Mouse (Mus musculus) bone marrow, adult 2 months (tissue): ENCODE data around the gene Rps19bp1. TPM values are rescaled to one million over a fixed set of nuclear protein-coding genes. Genes with fewer than 3 reads are reported as not detected.

Source experiments
- H3K27ac ChIP-seq: fragments of 200-500 bp; 2 replicates; pipeline ENCODE4 v1.5.1; 2012; ENCODE audit warnings: low read depth, mild to moderate bottlenecking, control low read depth, inconsistent platforms, low read length; ENCODE audit not compliant: control insufficient read depth, poor library complexity, insufficient read depth
- H3K4me1 ChIP-seq: fragments of 200-500 bp; 2 replicates; pipeline ENCODE4 v1.6.1; 2011; ENCODE audit warnings: low read length; ENCODE audit not compliant: control insufficient read depth, insufficient read depth
- H3K4me3 ChIP-seq: fragments of 200-500 bp; replicated peaks from 2 replicates; pipeline ENCODE3; 2011; ENCODE audit warnings: mild to moderate bottlenecking, low read depth, low read length, control low read depth; ENCODE audit not compliant: control insufficient read depth
- CTCF ChIP-seq: fragments of 200-500 bp; IDR thresholded peaks from 2 replicates; pipeline ENCODE4 v1.5.1; 2011; ENCODE audit warnings: low read length, control low read depth; ENCODE audit not compliant: control insufficient read depth, insufficient read depth
- POLR2A ChIP-seq: fragments of 200-500 bp; IDR thresholded peaks from 2 replicates; pipeline ENCODE4 v1.6.1; 2011; ENCODE audit warnings: low read depth, mild to moderate bottlenecking, control low read depth, low read length, borderline replicate concordance; ENCODE audit not compliant: control insufficient read depth
- WGBS: fragments of 180-500 bp; shearing (Covaris S2); methylation state at CpG from one replicate; pipeline ENCODE4 v1.1.7; 2018; 5-methylcytosine and 5-hydroxymethylcytosine counted together
- polyA plus RNA-seq: library from polyadenylated mRNA; stranded (reverse); fragments of >200 nt; gene quantifications from 2 replicates; pipeline ENCODE4 v1.2.4, GENCODE M21; 2011; ENCODE audit warnings: low replicate concordance; ENCODE audit not compliant: missing spikeins, insufficient read depth, insufficient read length

Rps19bp1 gene
- polyA plus RNA-seq, 1 experiment, result 53.7 TPM

DNA sequence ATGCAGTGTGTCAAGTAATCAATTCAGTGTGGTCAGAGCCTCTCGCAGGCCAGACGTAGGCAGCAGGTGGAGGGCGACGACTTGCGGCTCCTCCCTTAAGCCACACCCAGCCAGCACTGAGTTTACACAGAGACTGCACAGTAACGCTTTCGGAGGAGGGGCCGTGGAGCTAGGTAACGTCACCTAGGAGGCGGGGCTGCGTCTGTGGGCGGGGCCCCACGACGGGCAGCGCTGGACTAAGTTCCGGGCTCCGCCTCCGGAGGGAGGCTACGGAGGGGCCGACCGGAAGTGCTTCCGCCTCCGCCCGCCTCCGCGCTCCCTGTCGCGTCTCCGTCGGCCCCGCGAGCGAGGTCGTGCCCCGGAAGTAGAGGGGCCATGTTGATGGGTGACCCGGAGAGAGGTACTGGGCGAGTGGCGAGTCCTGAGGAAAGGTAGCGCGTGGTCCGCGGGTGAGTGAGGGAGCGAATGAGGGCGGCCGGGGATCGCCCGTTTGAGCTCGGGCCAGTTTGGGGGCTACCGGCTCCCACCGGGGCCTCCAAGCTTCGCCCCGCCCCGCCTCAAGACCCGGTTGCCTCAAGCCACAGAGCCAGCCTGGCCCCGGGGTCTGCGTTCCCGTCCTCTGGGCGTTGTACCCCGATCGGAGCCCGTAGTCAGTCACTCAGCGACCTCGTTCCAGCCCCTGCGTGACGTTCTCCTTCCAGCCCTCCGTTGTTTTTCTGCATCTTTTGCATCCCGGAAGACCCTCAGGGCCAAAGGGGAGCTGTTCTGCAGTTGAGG is 30.2 kb downstream of the Rps19bp1 start, which contains the start of gene Mief1:
Gene Mief1 (plus strand): TSS at position 286 of the 777 bp plus-strand sequence.
- Histone ChIP-seq H3K27ac (peak within 1 kb of the TSS; percentile 66), H3K4me1 (no peaks in the 10 kb centered on the region; the same call in 1 of the 2 replicates), H3K4me3 (peak within 1 kb of the TSS; percentile 82)
- 0 out of 2 replicates have a peak, but pooled peaks have one; percentile 14 for TF ChIP-seq CTCF
- peak; percentile 59; the same call in 1 of the 2 replicates for TF ChIP-seq POLR2A
- WGBS, result under 1% methylated on average over 64 of the region's 67 CpGs

- WGBS, result 74% methylated on average over 4 of the region's 4 CpGs
- Histone ChIP-seq H3K4me3 (no peak overlapping the region), H3K27ac (no peak overlapping the region), H3K4me1 (no peaks in the 10 kb centered on the region; the same call in 1 of the 2 replicates)
- TF ChIP-seq POLR2A (no peak), CTCF (no peak)
Observed at GRCm38 (mm10) chr15:80233053-80233452, 31.1 kb downstream of the Rps19bp1 start.

- H3K4me3 ChIP-seq, result no peak overlapping the region
- 87% methylated on average over 2 of the region's 2 CpGs for WGBS
- no peak overlapping the region for H3K27ac ChIP-seq
Observed at GRCm38 (mm10) chr15:80232331-80232730, 31.8 kb downstream of the Rps19bp1 start.

DNA sequence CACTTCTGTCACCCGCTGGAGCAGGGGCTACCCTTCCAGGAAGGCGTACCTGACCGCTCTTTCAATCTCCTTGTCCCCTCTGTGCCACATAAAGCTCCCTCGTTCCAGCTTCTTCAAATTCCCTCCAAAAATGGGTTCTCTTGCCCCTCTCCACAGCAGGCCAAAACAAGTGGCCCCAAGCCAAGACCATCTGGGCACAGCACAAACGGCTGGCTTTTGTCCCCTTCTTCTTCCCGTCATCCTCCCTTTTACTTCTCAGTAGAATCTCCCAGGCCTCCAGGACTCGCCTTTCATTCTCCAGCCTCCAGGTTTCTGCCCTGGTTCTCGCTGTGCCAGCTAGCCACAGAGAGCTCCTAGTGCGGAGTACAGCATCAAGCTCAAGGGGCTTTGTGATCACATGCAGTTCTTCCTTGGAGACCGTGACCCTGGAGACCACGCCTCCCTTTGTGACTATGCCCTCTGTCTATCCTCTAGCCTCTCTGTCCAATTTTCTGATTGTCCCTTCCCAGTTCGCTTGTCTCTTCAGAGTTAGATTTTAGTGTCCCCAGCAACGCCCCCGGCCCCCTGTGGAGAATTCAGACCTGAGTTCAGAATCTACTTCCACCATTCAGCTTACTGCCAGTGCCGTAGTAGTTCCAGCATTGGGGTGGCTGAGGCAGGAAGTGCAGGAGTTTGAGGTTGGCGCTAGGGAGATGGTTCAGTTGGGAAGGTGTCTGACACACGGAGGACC is 35.9 kb downstream of the Rps19bp1 start:
- 79% methylated on average over 17 of the region's 17 CpGs for WGBS
- no peak for TF ChIP-seq CTCF
- no peak for TF ChIP-seq POLR2A
- Histone ChIP-seq H3K4me3 (no peak overlapping the region), H3K4me1 (no peaks in the 10 kb centered on the region), H3K27ac (no peak overlapping the region)

More at GRCm38 (mm10) chr15:80232331-80232730, 31.8 kb downstream of the Rps19bp1 start:
- H3K4me1 ChIP-seq, result no peaks in the 10 kb centered on the region; the same call in 1 of the 2 replicates
- TF ChIP-seq CTCF (no peak), POLR2A (no peak)

GRCm38 (mm10) chr15:80225796-80226195 is 38.3 kb downstream of the Rps19bp1 start:
- no peak overlapping the region for H3K27ac ChIP-seq
- no peaks in the 10 kb centered on the region for H3K4me1 ChIP-seq
- 47% methylated on average over 2 of the region's 2 CpGs for WGBS
- H3K4me3 ChIP-seq, result no peak overlapping the region
- TF ChIP-seq CTCF (peak; percentile 45), POLR2A (no peak)

DNA sequence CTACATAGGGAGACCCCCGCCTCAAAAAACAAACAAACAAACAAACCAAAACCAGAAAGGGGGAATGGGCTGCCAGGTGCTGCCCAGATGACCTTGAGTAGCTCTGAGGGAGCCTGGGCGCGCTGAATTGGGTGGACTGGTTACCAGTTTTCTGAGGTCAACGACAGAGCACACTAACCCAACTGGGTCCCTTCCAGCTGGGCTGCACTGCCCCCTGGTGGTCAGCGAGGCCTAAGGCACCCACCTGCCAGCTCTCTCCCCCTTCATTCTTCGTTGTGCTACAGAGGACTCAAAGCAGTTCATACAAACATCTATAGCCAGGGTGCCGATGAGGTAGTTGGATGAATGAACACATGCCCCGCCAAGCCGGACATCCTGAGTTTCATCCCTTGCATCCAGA is 38.9 kb downstream of the Rps19bp1 start:
- WGBS, result 25% methylated on average over 9 of the region's 9 CpGs
- no peak overlapping the region for H3K4me3 ChIP-seq
- no peak overlapping the region for H3K27ac ChIP-seq
- TF ChIP-seq CTCF (peak; percentile 95), POLR2A (peak; percentile 43; the same call in 1 of the 2 replicates)
- H3K4me1 ChIP-seq, result no peaks in the 10 kb centered on the region

GRCm38 (mm10) chr15:80223751-80224150 is 40.4 kb downstream of the Rps19bp1 start:
- Histone ChIP-seq H3K27ac (no peak overlapping the region), H3K4me1 (peaks cover 3% of the 10 kb centered on the region; the same call in 1 of the 2 replicates), H3K4me3 (no peak overlapping the region)
- no peak for TF ChIP-seq CTCF
- 80% methylated on average over 7 of the region's 7 CpGs for WGBS

- no peak overlapping the region for H3K4me3 ChIP-seq
- TF ChIP-seq CTCF (no peak), POLR2A (no peak)
- peaks cover 4% of the 10 kb centered on the region; the same call in 1 of the 2 replicates for H3K4me1 ChIP-seq
- H3K27ac ChIP-seq, result no peak overlapping the region
- WGBS, result 69% methylated on average over 8 of the region's 8 CpGs
Observed at GRCm38 (mm10) chr15:80221031-80221430, 43.1 kb downstream of the Rps19bp1 start.
